ENCODE assay signal across 8 mouse cellular contexts in the genomic region with DNA sequence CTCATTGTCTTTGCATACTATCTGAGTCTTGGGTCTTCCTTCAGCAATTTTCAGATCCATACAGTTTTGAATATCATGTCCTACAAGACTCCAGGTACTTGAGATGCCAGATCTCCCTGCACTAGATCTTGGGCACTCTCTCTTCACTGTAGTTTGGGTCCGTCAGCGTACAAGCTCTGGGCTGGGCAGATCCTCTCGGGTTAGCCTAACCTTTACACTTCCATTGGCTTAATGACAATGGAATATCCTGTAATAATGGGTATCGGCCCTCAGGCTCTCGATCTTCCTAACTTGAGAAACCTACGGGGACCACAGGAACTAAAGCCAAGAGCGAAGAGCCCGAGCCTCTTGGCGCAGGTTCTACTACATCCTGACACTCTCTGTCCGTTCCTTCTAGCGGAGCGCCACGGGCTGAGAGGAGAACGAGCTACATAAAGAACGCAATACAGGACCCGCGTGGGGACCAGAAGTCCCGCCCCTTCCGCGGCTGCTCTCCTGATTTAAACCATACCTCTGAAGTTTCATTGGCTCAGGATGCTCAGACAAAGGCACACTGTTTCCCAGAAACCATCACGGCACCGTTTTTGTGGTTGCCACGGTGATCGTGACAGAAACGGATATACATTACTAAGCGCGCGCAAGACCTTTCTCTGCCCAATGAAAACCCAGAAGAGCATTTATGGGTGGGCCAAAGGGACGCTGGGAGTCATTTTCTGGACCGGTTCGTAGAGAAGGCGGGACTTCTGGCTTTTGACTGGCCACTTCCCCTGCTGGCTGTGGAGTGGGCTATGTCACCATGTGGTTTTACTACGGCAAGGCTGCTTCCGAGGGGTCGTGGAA. TPM values are rescaled to one million over a fixed set of nuclear protein-coding genes. Genes with fewer than 3 reads are reported as not detected.
A peak's percentile ranks its signal among the peaks of the same experiment; 100 is the strongest.
DNase-seq lines count a peak whose midpoint lies in the region; ATAC-seq and TF ChIP-seq lines count a peak whose summit lies in the region.

No protein-coding gene starts in this region.

- H3K9ac ChIP-seq in lung, postnatal 0 days (replicated peaks; ENCODE audit: low read depth), result peak overlapping the region; percentile 43

- H3K9me3 ChIP-seq in hindbrain, embryonic 10.5 days, result 0 out of 2 replicates have a peak, but pooled peaks cover 2% of the 10 kb centered on the region
- no peaks in the 10 kb centered on the region for H3K9me3 ChIP-seq in lung, postnatal 0 days (ENCODE audit: low read length)

- no peaks in the 10 kb centered on the region for H3K36me3 ChIP-seq in hindbrain, embryonic 10.5 days
- H3K36me3 ChIP-seq in lung, postnatal 0 days (ENCODE audit: insufficient read depth, low read length), result no peaks in the 10 kb centered on the region

- peaks cover 10% of the 10 kb centered on the region for H3K4me1 ChIP-seq in hindbrain, embryonic 10.5 days (replicated peaks)
- H3K4me1 ChIP-seq in lung, postnatal 0 days (ENCODE audit: insufficient read depth, low read depth, low read length), result peaks cover 2% of the 10 kb centered on the region; the same call in 1 of the 2 replicates

- no peaks in the 10 kb centered on the region for H3K27me3 ChIP-seq in hindbrain, embryonic 10.5 days (ENCODE audit: insufficient read depth, poor library complexity, severe bottlenecking)
- H3K27me3 ChIP-seq in lung, postnatal 0 days (replicated peaks; ENCODE audit: insufficient read depth, low read length), result no peaks in the 10 kb centered on the region

- H3K4me3 ChIP-seq in hindbrain, embryonic 10.5 days, result peak overlapping the region; percentile 56
- H3K4me3 ChIP-seq in lung, postnatal 0 days (ENCODE audit: low read depth, low read length), result peak overlapping the region; percentile 46

- 11% methylated on average over 35 of the region's 35 CpGs for WGBS in hindbrain, embryonic 10.5 days
- 9% methylated on average over 35 of the region's 35 CpGs for WGBS in lung, postnatal 0 days

- peak; percentile 99 for ATAC-seq in lung, postnatal 0 days

- peak; percentile 99 for DNase-seq in MEL-GATA-1-ER (ENCODE audit: extremely low read depth, low read depth)
- DNase-seq in cerebellum, adult 8-10 months, result peak; percentile 94
- DNase-seq in forelimb bud, embryonic 11.5 days (ENCODE audit: low read depth, low spot score), result peak; percentile 95
- DNase-seq in hindbrain, embryonic 10.5 days (ENCODE audit: low spot score), result peak; percentile 95
- DNase-seq in layer of hippocampus, adult 9-11 months, result peak; percentile 99
- DNase-seq in lung, postnatal 0 days (ENCODE audit: low spot score), result peak; percentile 99
- DNase-seq in ovary, postnatal 14 days (ENCODE audit: low spot score), result peak; percentile 77
- DNase-seq in thymus, postnatal 14 days, result peak; percentile 93

- no peak for TF ChIP-seq EP300 in lung, postnatal 0 days (IDR thresholded peaks at IDR 0.05)

- peak overlapping the region; percentile 78 for H3K4me2 ChIP-seq in lung, postnatal 0 days (replicated peaks; ENCODE audit: low read depth, low read length)

- TF ChIP-seq CTCF in lung, postnatal 0 days (IDR thresholded peaks at IDR 0.05), result no peak

- H3K27ac ChIP-seq in hindbrain, embryonic 10.5 days, result peak overlapping the region; percentile 93
- peak overlapping the region; percentile 71 for H3K27ac ChIP-seq in lung, postnatal 0 days (ENCODE audit: low read length)

RNA-seq across cellular contexts. Expression of a gene that starts 16.4 kb away (rescaled TPM):
- 11.8 and 12.7 TPM in 2 replicates for polyA plus RNA-seq in hindbrain, embryonic 10.5 days (2016; fragmentation: Nextera tagmentation; extraction: Ambion mirVana)
- polyA plus RNA-seq in lung, postnatal 0 days (2015; fragmentation: Nextera tagmentation; extraction: Ambion mirVana), result 5.5 and 5.7 TPM in 2 replicates

RNA-seq across cellular contexts. Expression of a gene that starts 22.0 kb away (rescaled TPM):
- 0.62 and 0.77 TPM in 2 replicates for polyA plus RNA-seq in hindbrain, embryonic 10.5 days (2016; fragmentation: Nextera tagmentation; extraction: Ambion mirVana)
- 1.3 and 1.4 TPM in 2 replicates for polyA plus RNA-seq in lung, postnatal 0 days (2015; fragmentation: Nextera tagmentation; extraction: Ambion mirVana)

RNA-seq across cellular contexts. Expression of a gene that starts 27.2 kb away (rescaled TPM):
- polyA plus RNA-seq in hindbrain, embryonic 10.5 days (2016; fragmentation: Nextera tagmentation; extraction: Ambion mirVana), result 868 and 1,033 TPM in 2 replicates
- 609 and 716 TPM in 2 replicates for polyA plus RNA-seq in lung, postnatal 0 days (2015; fragmentation: Nextera tagmentation; extraction: Ambion mirVana)

RNA-seq across cellular contexts. Expression of a gene that starts 28.4 kb away (rescaled TPM):
- 16.6 and 17.0 TPM in 2 replicates for polyA plus RNA-seq in hindbrain, embryonic 10.5 days (2016; fragmentation: Nextera tagmentation; extraction: Ambion mirVana)
- polyA plus RNA-seq in lung, postnatal 0 days (2015; fragmentation: Nextera tagmentation; extraction: Ambion mirVana), result 3.9 and 4.0 TPM in 2 replicates

RNA-seq across cellular contexts. Expression of a gene that starts 48.7 kb away (rescaled TPM):
- polyA plus RNA-seq in hindbrain, embryonic 10.5 days (2016; fragmentation: Nextera tagmentation; extraction: Ambion mirVana), result 0.11 and 0.26 TPM in 2 replicates
- polyA plus RNA-seq in lung, postnatal 0 days (2015; fragmentation: Nextera tagmentation; extraction: Ambion mirVana), result not detected in 2 replicates

Comparison
In these comparisons a context has a peak if more than half of its experiments do, and no peak if none do; other contexts are left out.
1. Peak in every context shown above with its lines: DNase-seq, ATAC-seq, H3K4me3 ChIP-seq and H3K27ac ChIP-seq.